Mouse (Mus musculus): ENCODE results near the gene Msi2. TPM values are rescaled to one million over a fixed set of nuclear protein-coding genes. Genes with fewer than 3 reads are reported as not detected.

Msi2 gene
- total RNA-seq, 2 experiments from 2014 or later: 156 to 165 TPM

DNA sequence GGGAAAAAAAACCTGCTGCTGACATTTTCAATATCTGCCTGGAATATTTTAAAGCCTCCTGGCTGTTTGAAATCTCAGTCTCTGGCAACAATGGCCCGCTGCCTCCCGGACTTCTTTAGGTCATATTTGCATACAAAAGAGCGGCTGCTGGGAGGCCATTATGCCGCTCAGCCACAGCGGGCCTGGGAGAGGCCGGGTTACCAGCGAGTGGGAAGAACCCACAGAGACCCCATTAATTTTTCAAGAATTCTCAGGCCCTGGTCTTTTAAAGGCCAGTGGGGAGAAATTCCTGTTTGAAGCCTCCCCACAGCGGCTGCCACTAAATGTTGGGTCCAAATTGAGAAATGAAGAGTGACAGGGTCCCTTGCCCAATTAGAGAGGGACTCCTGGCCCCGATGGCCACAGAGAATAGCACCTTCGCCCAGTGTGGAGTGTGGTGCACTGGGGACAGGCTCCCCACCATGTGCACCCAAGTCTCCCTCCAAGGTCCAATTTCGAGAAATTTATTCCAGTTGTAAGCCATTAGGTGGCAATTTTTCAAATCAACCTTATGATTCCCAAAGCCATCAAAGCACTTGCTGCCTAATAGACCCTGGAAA, 183.9 kb downstream of the Msi2 start:
- no peak for DNase-seq
- intact Hi-C loops (cut with DNase I; ENCODE audit: low total_unique reads): no loop called here

DNA sequence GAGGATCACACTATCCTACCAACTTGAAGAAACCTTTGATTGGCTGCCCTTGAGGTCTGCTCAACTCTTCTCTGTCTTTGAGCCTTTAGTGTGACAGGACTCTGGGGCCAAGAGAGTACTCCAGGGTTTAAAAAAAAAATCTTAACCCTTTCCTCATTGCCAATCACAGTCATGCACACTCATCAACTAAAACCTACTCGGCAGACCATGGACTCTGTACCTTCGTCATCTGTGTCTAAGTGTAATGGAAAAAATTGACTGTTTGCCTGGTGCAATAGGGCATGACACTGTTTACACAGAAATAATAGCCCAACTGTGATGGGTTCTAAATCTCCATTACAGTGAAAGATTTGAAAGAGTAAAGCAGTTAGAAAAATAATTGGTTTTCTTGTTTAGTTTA, 186.3 kb downstream of the Msi2 start:
- intact Hi-C loops (cut with DNase I; ENCODE audit: low total_unique reads): no loop called here
- DNase-seq: no peak

DNA sequence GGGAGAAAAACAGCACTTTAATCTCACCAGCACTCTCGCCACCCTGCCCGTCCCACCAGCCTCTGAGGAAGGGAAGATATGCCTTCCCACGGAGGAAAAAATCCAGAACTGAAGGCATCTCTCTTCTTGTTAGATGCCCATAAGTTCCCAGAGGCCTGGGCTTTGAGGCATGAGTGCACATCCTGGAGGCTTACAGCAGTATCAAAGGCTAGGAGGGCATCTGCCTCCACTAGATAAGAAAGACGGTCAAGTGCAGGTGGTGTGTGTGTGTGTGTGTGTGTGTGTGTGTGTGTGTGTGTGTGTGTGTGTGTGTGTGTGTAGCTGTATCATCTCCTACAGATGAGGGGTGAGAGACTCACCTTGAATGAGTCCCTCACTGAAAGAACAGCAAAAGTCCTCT, 188.3 kb downstream of the Msi2 start:
- intact Hi-C loops (cut with DNase I; ENCODE audit: low total_unique reads): no loop called here

DNA sequence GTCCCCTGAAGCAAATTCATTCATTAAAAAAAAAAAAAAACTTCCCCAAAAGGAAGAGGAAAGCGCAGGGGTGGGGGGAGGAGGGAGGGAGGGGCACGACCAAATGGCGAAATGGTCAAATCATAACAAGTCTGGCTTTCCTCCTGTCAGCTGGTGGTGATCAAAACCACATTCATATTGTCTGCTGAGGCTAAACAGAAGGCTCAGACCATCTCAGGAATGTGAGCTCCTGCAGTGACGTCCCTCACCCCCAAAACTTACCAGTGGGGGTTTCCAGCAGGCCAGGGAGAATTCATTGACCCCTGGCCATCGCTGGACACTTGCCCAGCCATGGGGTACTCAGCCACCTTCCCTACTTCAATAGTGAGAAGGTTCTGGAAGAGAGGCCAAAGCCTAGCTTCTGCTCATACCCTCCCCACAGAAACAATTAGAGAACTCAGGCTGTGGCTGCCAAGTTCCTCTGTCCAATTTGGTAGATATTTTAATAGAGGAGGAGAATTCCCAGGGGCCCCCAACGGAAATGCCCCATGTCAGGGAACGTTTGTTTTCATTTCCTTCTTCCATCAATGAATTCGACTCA, 189.7 kb downstream of the Msi2 start:
- DNase-seq: no peak
- intact Hi-C loops (cut with DNase I; ENCODE audit: low total_unique reads): no loop called here

More for the DNA sequence above, 188.3 kb downstream of the Msi2 start:
- DNase-seq: no peak

DNA sequence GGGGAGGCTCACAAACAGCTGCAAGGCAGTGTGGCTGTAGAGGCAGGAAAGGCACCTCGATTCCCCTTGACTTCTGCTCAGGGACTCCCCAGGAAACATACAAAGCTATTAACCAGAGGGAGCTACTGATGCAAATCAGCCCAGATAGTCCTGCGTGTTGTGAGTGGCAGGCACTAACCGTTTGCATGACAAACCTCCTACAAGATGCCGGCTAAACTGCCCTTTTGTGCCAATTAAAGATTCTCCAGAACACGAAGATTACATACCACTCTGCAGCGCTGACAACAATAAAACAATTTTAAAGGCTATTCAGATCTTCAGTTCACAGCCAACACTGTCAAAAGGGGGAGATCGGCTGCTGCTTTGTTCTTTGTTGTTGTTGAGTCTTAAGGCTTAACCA, 191.6 kb downstream of the Msi2 start:
- intact Hi-C loops (cut with DNase I; ENCODE audit: low total_unique reads): no loop called here
- DNase-seq: no peak

DNA sequence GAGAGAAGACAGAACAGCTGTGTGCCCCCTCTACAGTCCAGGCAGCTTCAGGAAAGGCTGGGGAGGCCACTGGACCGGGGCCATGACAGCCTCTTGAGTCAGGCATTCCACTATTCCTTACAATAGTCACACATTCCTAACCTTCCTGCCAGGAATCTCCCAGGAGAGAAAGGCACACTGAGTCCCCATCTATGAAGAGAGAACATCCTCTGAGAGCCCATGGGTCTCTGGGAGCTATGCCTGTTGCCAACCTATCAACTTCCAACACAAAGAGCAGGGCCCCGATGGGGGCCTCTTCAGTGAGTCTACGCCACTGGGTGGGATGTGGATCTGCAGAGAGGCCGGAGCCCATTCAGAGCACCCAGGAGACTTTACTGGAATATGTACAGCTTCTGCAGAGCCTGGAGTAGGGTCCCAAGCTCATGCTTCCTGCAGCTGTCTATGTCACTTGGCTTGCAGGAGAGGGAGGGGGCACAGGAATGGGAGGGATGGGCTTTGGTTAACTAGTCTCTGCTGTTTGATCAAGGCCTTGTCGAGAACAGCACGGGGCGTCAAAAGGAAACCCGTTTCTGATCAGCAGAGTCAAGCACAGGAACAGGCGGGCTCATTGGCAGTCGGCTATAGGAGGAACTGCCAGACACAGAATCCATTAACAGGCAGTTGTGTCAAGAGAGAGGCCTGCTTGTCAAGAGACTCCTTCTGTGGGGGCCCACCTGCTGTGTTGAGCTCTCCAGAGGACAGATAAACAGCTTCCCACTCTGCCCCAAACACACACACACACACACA, 193.3 kb downstream of the Msi2 start:
- peak; percentile 55 for DNase-seq
- intact Hi-C loops (cut with DNase I; ENCODE audit: low total_unique reads): no loop called here

DNA sequence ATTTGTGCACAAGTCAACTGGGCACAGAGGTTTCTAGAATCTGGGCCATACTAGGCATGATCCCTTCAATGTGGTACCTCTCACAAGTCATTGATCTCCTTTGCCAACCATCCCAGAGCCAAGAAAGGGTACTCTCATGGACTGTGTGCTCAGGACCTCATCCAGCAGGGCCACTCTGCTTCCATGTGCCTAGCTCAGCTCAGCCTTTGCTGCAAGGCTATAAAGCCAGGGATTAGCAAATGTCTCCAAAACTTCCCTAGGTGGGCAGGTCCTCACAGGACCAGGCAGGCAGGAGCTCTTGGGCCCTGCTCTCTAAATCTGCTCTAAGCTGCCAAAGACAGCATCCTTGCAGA, 193.9 kb downstream of the Msi2 start:
- no peak for DNase-seq
- intact Hi-C loops (cut with DNase I; ENCODE audit: low total_unique reads): no loop called here

DNA sequence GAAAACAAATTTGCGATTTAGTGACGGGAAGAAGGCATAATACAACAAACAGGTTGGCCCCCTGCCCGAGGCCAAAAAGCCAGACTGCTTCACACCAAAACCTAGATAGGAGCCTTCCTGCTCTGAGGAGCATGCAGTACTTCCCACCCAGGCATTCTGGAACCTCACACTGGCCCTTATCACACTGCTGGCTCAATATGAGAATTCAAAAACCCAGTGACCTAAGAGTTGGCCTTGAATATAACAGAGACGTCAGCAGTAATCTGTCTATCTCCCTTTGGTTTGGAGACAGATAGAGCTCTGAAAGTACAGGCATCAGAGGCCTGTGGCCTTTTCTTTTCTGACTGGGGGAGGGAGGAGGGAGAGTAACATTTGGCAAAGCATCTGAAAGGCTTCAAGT, 194.4 kb downstream of the Msi2 start:
- intact Hi-C loops (cut with DNase I; ENCODE audit: low total_unique reads): no loop called here

DNA sequence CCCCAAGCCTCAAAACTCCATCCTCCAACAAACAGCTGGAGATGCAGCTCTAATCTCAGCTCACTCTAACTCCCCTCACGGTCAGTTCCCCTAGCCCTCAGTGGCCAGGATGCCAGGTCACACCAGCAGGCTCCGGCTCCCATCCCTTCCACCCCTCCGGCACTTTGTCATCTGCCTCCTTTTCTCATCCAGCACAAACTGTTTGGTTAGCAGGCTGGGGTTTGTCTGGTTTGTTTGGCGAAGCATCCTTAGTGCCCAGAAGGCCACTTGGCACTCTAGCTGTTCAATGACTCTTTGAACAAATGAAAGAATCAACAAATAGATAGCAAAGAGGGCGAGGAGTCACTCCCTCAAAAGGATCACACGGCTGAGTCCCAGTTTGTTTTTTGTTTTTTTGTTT, 194.8 kb downstream of the Msi2 start:
- intact Hi-C loops (cut with DNase I; ENCODE audit: low total_unique reads): no loop called here
- no peak for DNase-seq

More for the DNA sequence above, 194.4 kb downstream of the Msi2 start:
- no peak for DNase-seq

DNA sequence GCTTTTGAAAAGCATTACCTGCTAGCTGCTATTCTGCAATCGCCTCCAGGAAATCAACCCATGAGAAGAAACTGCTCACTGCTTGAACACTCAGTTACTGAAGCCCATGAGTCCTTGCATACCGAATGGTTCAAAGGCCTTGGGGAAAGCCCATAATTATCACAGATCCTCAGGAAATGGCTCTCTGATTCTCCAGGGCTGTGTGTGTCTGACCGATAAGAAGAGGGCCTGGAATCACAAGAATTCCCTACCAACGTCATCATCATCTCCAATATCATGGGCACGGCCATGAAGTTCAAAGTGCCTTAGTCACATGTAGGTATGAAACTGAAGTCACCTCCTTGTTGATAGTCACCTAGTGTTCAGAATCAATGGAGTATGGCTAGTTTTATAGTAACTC, 196.2 kb downstream of the Msi2 start:
- no peak for DNase-seq
- intact Hi-C loops (cut with DNase I; ENCODE audit: low total_unique reads): no loop called here

DNA sequence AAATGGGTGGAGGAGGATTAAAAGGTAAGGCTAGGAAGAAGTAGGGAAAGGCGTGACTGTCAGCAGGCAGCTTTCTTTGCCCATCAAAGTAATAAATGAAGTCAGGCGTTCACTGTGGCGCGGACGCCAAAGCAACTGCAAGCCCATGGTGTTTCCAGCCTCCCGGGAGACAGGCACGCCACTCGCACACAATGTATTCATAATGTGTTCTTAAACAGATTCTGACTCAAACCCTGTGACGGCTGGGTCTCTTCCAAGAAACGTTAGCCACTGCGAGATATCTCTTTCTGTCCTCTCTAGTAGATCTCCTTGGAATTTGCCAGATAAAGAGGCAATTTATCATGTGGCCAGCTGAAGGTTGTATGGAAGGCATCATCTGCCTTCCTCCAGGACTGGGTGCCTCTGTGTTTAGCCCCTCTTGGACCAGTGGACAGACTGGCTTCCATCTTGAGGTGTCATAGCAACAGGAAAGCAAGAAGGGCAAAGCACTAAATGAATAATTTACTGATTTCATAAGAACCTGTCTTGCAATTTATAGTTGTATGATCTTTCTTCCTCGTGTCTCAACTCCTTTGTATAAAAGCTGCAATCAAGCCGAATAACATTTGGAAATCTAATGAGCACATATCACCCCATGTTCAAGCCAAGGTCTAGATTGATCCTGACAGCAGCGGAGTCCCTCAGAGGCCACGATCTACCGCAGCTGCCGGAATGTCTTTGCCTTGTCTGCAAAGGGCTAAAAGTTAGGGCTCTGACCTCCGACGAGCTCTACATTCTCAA, 197.2 kb downstream of the Msi2 start:
- no peak for DNase-seq
- intact Hi-C loops (cut with DNase I; ENCODE audit: low total_unique reads): no loop called here

DNA sequence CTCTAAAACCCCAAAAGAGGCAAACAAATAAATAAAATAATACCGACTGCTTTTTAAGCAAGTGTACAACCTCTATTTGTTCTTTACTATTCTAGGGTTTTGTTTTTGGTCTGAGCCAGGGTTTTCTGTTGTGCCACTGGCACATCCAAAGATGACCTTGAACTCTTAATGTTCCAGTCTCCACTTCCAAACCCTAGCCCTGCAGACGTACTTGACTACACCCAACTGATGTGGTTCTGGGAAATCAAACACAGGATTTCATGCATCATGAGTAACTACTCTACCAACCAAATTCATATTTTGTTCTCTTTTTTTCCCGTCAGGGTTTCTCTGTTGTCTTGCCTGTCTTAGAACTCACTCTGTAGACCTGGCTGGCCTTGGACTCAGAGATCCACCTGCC, 200.0 kb downstream of the Msi2 start:
- DNase-seq: no peak
- intact Hi-C loops (cut with DNase I; ENCODE audit: low total_unique reads): no loop called here

DNA sequence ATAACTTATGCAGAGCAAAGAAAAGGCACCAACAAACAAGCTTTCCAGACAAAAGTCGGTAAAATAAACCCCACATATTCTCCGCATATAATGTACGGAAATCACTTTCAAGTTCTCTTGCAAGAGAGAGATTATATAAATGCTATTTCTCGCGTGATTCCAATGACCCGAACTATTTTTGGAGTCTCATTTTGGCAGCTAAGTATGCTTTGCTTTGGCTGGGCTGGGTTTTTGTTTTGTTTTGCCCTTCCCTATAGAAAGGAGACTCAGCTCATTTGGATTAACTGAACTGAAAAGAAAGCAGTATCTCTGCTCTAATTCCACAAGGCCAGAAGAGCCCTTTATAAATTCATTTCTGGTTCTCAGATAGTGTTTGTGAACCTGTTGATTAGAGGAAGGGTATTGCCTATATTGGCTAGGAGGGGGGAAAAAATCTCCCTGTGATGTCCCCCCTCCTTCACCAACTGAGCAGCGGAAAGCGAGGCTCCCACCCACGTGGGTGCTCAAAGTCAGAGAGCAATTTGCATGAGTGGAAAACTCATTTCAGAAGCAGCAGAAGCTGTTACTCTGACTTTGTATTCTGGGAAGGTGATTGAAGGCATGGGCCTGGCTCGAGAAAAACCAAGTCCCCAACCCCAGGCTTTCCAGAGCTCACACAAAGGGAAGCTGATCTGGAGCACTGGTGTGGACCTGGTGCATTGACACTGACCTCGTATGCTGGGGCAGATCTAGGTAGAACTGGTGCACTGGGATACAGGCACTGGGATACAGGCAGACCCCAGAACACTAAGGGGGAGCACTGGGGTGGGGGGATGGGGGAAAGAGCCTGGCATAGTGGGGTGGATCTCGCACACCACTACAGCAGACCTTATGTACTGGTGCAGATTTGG, 201.5 kb downstream of the Msi2 start:
- no peak for DNase-seq
- intact Hi-C loops (cut with DNase I; ENCODE audit: low total_unique reads): no loop called here

DNA sequence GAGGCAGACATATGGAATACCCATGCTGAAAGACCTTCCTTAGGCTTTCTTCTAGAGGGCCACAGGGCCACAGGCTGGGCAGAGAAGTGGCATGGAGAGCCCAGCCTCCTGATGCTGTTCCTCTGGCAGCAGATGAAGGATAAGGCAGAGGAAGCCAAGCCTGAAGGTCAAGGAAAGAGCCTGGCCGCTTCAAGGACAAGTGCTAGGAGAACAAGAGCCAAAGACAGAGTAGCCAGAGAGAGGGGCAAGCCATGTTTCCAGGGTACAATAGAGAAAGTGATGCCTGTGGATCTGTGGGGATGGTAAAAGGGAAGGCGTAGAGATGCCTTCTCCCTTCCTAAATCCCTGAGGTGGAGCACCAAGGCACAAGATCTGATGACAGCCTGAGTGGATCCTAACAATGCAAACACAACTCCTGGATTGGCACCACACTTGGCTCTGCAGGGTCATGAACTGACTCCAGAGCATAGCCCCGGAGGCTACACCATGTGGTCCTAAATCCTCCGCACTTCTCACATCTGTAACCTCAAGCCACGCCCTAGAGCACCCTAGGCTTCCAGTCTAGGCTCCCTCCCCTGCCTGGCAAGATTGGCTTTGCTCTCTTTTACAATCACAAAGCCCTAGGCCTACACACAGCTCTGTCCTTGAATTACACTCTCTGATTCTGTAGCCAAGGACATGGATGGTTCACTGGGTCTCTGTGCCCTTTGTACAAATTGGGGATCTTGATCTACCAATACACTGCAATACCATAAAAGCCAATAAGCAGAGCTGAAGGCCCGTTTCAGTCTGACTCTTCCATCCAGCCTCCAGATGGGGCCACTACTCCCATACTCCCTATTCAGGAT, 202.4 kb downstream of the Msi2 start:
- intact Hi-C loops (cut with DNase I; ENCODE audit: low total_unique reads): no loop called here
- no peak for DNase-seq

DNA sequence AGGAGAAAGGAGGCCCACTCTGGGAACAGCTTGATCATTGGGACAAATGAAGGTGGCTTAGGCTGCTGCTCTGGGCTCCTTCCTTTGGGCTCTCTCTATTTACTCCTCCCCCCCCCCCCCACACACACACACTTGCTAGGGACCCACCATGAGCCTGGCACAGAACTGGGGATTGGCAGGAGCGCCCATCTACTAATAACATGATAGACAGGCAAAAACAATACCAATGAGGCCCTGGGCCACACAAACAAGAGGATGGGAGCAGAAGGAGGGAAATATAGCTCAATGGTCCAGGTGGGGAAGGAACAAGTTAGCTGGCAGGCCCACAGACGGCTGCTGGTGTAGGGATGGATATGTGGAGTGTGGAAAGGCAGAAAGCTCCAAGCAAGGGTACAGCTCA, 203.0 kb downstream of the Msi2 start:
- DNase-seq: no peak
- intact Hi-C loops (cut with DNase I; ENCODE audit: low total_unique reads): no loop called here

DNA sequence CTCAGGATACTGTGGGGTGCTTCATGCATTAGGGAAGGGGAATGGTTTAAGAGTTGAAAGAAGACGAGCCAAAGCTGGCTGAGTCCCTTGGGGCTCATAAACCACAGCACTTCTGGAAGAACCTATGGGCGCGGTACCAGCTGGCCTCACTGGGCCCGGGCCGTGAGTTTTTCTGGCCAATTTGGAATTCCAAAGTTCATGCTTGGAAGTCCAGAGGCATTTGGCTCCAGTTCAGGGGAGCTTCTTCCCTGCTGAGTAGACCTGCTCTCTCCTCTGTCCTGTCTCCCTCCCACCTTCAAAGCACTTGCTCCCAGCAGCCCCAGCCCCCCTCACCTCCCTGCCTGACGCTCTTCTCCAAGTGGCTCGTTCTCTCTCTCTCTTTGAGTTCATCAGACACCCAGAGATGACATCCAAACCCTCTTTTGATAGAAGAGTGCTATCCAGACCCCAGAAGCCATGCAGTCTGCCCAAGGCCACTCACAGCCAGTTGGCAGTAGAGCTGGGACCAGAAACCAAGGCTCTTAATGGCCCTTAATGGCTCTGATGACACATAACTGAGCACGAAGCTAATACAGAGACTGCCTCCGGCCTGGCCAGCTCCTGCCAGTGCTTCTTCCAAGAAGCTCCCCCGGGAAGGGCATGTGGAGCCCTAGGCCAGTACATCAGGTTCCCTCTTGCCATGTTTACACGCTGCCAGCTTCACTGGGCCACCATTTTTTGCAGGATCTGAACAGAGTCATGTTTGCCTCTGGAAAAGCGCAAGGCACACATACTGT, 204.0 kb downstream of the Msi2 start:
- intact Hi-C loops (cut with DNase I; ENCODE audit: low total_unique reads): no loop called here
- DNase-seq: peak; percentile 61

DNA sequence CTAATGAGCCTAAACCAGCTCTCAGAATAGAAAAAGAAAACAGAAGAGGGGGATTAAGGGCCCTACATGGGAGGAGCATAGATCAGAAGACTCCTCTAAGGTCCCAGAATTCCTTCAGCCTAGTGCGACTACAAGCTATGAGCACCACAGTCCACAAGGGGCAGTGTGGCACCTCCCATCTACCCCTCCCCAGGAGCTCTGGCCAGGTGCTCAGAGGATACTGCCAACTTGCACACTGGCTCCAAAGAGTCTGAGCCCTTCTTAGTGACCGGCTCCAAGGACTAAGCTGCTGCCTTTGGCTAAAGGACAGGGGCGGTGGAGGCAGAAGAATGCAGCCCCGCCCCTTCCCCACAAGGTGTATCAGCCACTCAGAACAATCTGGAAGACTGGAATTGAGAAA, 205.7 kb downstream of the Msi2 start:
- peak; percentile 80 for DNase-seq
- intact Hi-C loops (cut with DNase I; ENCODE audit: low total_unique reads): no loop called here

DNA sequence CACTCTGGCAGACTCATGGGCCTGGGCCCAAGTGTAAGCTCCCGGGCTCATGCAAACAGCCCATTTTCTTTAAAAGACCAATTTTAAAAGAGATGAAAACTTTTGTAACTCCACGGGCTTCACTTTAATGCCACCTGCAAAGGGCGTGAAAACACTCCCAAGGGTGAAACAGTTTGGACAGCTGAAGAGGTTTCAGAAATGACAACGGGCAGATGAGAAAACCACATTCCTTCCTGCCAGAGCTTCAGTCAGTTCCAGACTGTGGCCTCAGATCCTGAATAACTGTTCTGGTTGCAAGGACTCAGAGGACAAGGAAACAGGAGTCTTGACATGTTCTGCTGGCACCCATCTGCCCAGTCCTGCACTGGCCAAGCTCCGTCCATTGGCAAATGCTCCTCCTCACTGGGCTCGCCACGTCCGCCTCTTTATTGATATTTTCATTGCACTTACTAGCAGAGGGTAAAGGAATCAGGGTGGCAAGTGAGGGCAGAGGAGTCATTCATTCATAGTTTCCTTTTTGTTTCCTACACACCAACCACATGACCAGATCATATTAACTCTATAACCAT, 207.9 kb downstream of the Msi2 start:
- intact Hi-C loops (cut with DNase I; ENCODE audit: low total_unique reads): no loop called here
- peak; percentile 45 for DNase-seq

All from gastrocnemius, postnatal 14 days (tissue).